Mouse (Mus musculus): ENCODE measurements at regions not wholly inside any gene's neighbourhood (a gene's known extent, or its start where the extent isn't known, plus 50 kb on each side); places are given as distances from the start of the nearest gene placed in this dataset.

DNA sequence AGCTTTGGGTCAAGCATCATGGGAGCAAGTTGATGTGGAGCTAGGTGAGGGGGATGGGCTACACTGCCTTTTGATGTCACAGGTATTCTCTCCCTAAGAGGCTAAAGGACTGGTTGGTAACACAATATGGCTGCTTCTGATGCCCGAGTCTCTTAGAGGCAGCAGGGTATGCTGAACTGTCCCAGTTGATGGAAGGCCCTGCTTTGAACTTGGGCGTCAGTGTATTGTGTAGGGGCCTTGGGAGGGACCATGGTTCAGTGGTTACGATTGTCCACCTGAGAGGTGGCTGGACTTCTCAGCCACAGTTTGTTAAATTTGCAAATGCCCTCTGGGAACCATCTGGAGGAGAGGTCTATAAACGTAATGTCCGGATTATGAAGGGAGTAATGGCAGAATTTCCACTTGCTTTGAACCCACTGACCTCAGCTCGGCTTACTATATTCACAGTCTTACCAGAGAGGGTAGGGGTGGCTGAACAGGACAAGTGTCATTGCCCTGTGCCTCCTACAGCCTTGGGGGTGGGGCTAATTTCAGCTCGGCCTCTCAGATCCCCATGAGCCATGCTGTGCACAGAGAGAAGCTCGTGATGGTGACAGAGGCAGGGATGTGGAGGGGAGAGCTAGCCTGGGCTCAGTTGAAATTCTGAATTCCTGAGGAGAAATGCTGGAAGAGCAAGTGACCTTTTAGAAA is 442.6 kb upstream of the Mgmt start:
- TF ChIP-seq CTCF (conservative IDR thresholded peaks at IDR 0.05; ENCODE audit: insufficient read depth, insufficient read length, low read depth, low read length) (no peak), POLR2A (IDR thresholded peaks at IDR 0.05; ENCODE audit: low read depth, low read length) (no peak)
